Mouse (Mus musculus) A20 (cell line): Measurements from ENCODE around the gene Pnrc1.
"Not testable (repeated sequence)": the region's sequence is repeated elsewhere in the genome, so short reads cannot be mapped to it uniquely, and the experiment has no call there.

Source experiments
- DNase-seq: peaks from one replicate; pipeline ENCODE4 v3.0.0-alpha.2; 2011; ENCODE audit warnings: low read depth, low spot score

Gene Pnrc1

DNA sequence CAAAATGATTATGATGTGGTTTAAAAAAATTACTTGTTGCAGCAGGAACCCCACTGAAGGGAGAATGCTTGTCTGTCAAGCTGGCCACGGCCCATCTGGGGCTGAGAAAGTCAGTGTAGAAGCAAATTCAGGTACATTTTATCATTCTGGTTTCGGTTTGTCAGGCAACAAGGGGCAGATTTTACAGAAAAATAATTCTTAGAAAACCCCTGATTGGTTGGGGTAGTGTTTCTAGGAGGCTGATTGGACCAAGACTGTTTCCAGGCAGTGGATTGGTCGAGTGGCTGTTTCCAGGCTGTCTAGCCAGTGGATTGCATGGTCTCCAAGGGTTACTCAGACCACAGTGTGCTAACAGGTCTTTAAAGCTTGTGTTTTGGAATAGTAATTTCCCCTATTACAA is at the start of gene Pnrc1:
Gene Pnrc1, minus strand, starts transcription at position 162 of the 400 bp plus-strand sequence.
- peak; percentile 28 for DNase-seq

DNA sequence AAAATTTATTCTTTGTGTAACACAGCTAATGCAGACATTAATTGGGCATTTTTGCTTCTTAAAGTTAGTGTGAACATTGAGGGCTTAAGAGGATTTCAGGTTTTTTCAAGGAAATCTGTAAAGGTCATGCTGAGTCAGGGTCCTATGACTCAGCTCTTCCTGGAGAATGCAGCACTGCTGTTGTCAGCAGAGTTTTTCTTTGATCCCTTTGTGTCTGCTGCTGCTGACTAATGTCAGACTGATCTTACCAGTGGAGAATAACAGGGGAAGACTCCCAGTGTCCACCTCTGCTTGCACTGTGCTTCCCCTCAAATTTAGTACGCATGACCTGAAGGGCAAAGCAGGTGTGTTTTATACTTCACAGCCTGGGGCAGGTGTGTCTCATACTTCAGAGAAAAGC is 48.0 kb upstream of the Pnrc1 start:
- no peak for DNase-seq

DNA sequence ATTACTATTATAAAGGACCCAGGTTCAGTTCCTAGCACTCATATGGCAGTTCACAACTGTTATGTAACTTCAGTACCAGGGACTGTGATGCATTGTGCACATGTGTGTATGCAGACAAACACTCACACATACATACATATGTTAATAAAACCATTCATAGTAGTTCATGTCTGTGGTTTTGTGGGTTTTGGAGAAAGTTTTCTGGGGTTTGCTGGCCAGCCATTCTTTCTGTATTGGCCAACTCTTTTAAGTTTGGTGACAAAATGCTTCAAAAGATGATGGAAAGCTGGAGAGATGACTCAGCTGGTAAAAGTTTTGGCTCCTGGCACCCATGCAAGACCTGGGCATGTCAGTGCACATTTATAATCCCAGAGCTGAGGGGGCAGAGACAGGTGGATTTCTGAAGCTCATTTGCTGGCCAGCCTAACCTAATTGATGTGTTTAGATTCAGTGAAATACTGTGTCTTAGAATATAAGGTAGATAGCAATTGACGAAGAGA is 43.0 kb upstream of the Pnrc1 start:
- no peak for DNase-seq

GRCm38 (mm10) chr4:33331147-33331546 is 41.2 kb upstream of the Pnrc1 start:
- no peak for DNase-seq

GRCm38 (mm10) chr4:33315840-33316239 is 25.9 kb upstream of the Pnrc1 start:
- no peak for DNase-seq

DNA sequence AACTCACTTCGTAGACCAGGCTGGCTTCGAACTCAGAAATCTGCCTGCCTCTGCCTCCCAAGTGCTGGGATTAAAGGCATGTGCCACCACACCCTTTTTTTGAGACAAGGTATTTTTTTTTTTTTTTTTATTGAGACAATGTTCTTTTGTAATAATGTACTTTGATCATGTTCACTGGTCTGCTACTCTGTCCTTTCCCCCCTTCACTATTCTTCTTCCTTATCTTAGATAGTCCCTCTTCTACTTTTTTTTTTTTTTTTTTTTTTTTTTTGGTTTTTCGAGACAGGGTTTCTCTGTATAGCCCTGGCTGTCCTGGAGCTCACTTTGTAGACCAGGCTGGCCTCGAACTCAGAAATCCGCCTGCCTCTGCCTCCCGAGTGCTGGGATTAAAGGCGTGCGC is 24.2 kb upstream of the Pnrc1 start:
- DNase-seq = not testable (repeated sequence)

DNA sequence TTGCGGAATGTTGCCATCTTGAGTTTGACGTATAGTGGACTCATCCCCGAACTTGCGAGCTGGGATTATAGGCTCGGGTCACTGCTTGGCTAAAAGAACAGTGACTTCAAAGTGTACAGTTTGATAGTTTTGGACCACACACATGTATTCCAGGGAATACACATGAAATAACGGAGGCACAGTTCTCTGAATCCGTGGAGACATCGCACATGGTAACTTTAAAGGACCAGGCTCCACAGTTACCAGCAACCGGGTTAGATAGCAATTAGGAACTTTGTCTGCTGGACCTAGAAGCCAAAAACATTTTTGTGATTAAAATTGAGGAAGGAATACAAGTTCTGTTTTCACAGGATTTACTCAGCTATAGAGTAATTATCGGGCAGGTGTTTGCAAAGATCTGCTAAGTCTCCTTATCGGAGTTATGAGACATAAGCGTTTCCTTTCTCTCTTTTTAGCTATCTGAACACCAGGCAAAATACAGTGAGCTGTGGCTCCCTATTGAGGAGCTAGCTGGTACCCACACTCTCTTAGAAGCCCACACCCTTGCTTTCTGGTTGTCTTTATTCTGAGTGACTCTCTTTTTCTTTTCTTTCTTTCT is 21.0 kb upstream of the Pnrc1 start:
- DNase-seq = peak; percentile 54

DNA sequence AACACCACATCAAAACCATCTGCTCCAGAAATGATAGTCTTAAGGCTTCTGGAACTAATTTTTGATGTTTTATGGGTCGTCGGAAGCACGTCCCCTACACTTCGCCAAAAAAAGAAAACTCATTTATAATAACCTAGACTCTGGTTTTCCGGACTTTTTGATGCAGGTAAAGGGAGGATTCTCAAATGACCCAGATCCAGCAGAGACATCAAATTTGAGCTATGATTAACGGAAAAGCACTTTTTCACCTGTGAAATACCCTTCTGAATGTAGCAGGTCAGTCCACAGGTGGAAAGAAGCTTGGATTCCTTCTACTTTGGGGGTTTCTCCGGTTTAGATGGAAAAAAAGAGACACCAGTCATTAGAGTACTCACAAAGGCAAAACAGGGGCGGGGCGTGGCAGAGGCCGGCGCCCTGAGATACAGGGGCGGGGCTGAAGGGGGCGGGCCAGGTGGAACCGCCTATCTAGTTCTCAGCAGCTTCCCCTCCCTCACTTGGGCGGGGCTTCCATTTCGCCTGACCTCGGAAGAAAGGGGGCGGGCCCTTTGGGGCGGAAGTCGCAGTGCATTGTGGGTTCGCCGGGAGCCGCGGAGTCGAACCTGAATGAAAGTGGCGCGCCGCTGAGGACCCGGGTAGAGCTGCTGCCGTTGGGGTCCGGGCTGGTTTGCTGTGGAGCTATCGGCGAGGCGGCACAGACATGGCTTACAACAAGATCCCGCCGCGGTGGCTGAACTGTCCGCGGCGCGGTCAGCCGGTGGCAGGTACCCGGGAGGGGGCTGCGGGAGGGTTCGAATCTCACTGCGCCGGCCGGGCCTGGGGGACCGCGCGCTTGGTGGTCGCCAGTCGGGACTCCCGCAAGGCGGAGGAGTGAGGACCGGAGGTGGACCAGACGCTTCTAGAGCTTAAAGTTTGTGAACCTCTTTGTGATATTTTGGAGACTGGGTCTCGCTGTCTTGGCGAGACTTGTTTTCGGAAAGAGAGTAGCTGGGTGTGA is 20.1 kb upstream of the Pnrc1 start, which contains the start of gene Rngtt:
Gene Rngtt, plus strand, starts transcription at position 548 of the 994 bp plus-strand sequence.
- peak; percentile 99 for DNase-seq

DNA sequence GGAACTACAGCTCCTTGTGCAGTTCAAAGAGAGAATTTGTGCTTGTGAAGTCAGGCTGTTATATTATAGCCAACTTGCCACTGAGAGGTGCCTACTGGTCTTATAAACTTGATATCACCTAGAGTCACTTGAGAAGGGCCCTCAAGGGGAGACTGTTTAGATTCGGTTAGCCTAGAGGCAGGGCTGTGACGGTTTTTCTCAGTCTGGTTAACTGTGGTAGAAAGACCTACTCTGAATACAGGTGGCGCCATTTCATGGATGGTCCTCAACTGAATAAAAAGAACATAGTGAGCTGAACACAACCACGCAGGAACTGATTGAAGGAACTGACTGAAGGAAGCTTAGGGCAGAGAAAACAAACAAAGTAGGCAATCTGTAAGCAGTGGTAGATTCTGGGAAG is 17.2 kb upstream of the Pnrc1 start:
- no peak for DNase-seq

GRCm38 (mm10) chr4:33303057-33303456 is 13.1 kb upstream of the Pnrc1 start:
- peak; percentile 37 for DNase-seq

- DNase-seq = not testable (repeated sequence)
Observed at GRCm38 (mm10) chr4:33300891-33301665, 11.1 kb upstream of the Pnrc1 start.

GRCm38 (mm10) chr4:33292409-33293370 is 2.7 kb upstream of the Pnrc1 start:
- peak; percentile 79 for DNase-seq

DNA sequence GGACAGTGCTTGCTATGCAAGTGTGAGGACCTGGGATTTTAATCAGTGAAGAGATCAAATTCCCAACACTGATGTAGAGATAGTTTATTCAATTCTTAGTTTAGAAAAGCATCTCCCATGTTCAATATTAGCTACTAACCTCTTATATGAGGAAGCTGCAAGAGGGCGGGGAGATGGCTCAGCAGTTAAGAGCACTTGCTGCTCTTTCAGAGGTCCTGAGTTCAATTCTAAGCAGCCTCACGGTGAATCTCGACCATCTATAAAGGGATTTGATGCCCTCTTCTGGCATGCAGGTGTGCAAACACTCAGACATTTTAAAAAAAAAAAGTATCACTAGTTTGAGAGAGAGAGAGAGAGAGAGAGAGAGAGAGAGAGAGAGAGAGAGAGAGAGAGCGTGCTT is 915 bp upstream of the Pnrc1 start:
- peak; percentile 48 for DNase-seq

GRCm38 (mm10) chr4:33289106-33289650 is 785 bp downstream of the Pnrc1 start:
- no peak for DNase-seq

DNA sequence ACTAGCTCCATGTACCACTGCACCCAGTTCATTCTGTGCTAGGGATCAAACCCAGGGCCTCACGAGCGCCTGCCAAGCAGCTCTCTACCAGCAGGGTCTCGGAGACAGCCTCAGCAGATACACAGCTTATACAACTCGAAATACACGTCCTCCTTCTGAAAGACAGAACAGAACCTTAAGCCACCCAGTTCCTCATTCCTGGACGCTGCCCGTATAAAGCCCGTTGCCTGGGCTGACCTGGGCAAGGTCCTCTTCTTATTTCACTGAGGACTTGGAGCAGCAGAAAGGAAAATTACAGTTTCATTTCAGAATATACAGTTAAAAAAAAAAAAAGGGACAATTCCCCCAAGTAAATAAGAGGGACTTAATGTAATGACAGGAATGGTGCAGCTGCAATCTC is 4.5 kb downstream of the Pnrc1 start:
- DNase-seq = no peak

DNA sequence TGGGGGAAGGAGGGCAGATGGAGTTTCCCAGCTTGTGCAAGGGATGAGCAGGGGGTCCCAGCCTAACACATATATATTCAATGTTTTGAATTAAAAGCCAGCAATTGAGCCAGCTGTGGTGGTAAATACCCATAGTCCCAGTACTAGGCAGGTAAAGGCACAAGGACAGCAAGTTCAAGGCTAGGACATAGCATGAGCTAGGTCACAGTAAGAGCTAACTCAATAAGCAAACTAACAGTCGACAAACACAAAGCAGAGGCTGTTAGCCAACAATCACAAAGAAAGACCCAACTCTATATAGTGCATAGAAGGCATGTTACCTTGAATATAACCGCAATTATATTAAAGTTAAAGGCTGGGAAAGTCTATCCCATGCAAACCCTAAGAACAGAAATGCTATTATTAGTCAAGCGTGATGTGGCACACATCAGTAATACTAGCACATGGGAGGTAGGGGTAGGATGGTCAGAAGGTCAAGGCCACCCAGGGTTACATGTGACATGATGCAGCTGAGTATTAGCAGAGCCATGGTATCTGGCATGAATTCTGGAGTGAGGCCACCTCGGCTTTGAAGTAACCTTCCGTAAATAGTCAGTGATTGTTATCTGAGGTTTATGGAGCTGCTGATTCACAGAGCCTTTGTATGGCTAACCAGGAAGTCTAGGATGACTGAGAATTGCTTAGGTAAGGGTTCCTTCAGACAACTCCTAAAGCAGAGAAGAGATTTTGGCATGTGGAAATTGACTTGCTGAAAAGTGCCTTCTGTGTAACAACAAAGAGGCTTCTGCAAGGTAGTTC is 5.7 kb downstream of the Pnrc1 start:
- no peak for DNase-seq

- no peak for DNase-seq
Observed at GRCm38 (mm10) chr4:33281891-33282685, 7.9 kb downstream of the Pnrc1 start.

DNA sequence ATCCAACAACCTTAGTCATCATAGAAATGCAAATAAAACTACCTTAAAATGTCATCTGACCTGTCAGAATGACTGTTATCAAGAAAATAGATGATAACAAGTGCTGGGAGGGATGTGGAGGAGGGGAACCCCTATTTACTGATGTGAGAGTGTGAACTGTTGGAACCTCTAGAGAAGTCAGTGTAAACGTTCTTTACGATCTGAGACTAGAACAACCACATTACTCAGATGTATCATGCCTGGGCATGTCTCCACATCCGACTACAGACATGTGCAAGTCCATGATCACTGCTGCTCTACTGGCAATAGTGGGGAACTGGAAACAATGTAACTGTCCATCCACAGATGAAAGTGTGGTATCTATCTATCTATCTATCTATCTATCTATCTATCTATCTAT is 16.5 kb downstream of the Pnrc1 start:
- DNase-seq = no peak
